Mouse (Mus musculus) retina, adult 2 months (tissue): ENCODE measurements around the gene Ammecr1.

Experiments used
- DNase-seq: peaks from one replicate; pipeline ENCODE4 v3.0.0-alpha.2; 2012; ENCODE audit warnings: low read depth, low spot score

The Ammecr1 gene

GRCm38 (mm10) chrX:142966008-142966966 lies at the start of gene Ammecr1:
Ammecr1 (minus strand) TSS chrX:142966728.
- peak; percentile 60 for DNase-seq

- DNase-seq: no peak
Observed at GRCm38 (mm10) chrX:143014118-143014517, 47.6 kb upstream of the Ammecr1 start.

- no peak for DNase-seq
Observed at GRCm38 (mm10) chrX:143012334-143012733, 45.8 kb upstream of the Ammecr1 start.

- DNase-seq: no peak
Observed at GRCm38 (mm10) chrX:143011865-143012264, 45.3 kb upstream of the Ammecr1 start.

- DNase-seq: no peak
Observed at GRCm38 (mm10) chrX:143004131-143004846, 37.8 kb upstream of the Ammecr1 start.

GRCm38 (mm10) chrX:142997214-142997613 lies 30.7 kb upstream of the Ammecr1 start:
- no peak for DNase-seq

- no peak for DNase-seq
Observed at GRCm38 (mm10) chrX:142994514-142994913, 28.0 kb upstream of the Ammecr1 start.

- no peak for DNase-seq
Observed at GRCm38 (mm10) chrX:142984170-142984569, 17.6 kb upstream of the Ammecr1 start.

- DNase-seq: no peak
Observed at GRCm38 (mm10) chrX:142983638-142984037, 17.1 kb upstream of the Ammecr1 start.

- DNase-seq: no peak
Observed at GRCm38 (mm10) chrX:142981530-142982130, 15.1 kb upstream of the Ammecr1 start.

- DNase-seq: no peak
Observed at GRCm38 (mm10) chrX:142980855-142981529, 14.5 kb upstream of the Ammecr1 start.

GRCm38 (mm10) chrX:142979224-142979623 lies 12.7 kb upstream of the Ammecr1 start:
- no peak for DNase-seq

- no peak for DNase-seq
Observed at GRCm38 (mm10) chrX:142972443-142972970, 6.0 kb upstream of the Ammecr1 start.

GRCm38 (mm10) chrX:142971759-142972158 lies 5.2 kb upstream of the Ammecr1 start:
- DNase-seq: no peak

GRCm38 (mm10) chrX:142967067-142967466 lies 539 bp upstream of the Ammecr1 start:
- DNase-seq: no peak

GRCm38 (mm10) chrX:142965236-142966007 lies 1.1 kb downstream of the Ammecr1 start:
- no peak for DNase-seq

- DNase-seq: no peak
Observed at GRCm38 (mm10) chrX:142960434-142960833, 6.1 kb downstream of the Ammecr1 start.

GRCm38 (mm10) chrX:142959674-142960307 lies 6.7 kb downstream of the Ammecr1 start:
- no peak for DNase-seq

- no peak for DNase-seq
Observed at GRCm38 (mm10) chrX:142928430-142928829, 38.1 kb downstream of the Ammecr1 start.

GRCm38 (mm10) chrX:142917394-142917793 lies 49.1 kb downstream of the Ammecr1 start:
- no peak for DNase-seq
